Mouse (Mus musculus): ENCODE results near the gene Cyb561d2.

- no peak for TF ChIP-seq RAD21 (IDR thresholded peaks at IDR 0.05; ENCODE audit: low read depth, low read length)
- TF ChIP-seq CTCF (conservative IDR thresholded peaks at IDR 0.05 in 1 of 2, IDR thresholded peaks at IDR 0.05 in 1 of 2; ENCODE audit: low read depth in 2 of 2, low read length in 2 of 2): no peak
- TF ChIP-seq JUND (conservative IDR thresholded peaks at IDR 0.05; ENCODE audit: low read depth, low read length): no peak
- TF ChIP-seq EP300 (IDR thresholded peaks at IDR 0.05; ENCODE audit: low read length): no peak
- TF ChIP-seq ELF1 (IDR thresholded peaks at IDR 0.05; ENCODE audit: low read depth, low read length): no peak
- no peak for TF ChIP-seq NRF1 (IDR thresholded peaks at IDR 0.05; ENCODE audit: low read depth, low read length)
- no peak for TF ChIP-seq ZC3H11A (IDR thresholded peaks at IDR 0.05; ENCODE audit: low read depth, low read length)
- no peak for TF ChIP-seq MEF2A (IDR thresholded peaks at IDR 0.05; ENCODE audit: borderline replicate concordance, low read depth, low read length)
- no peak for TF ChIP-seq USF2 (conservative IDR thresholded peaks at IDR 0.05; ENCODE audit: low read depth, low read length)
- TF ChIP-seq CHD1 (IDR thresholded peaks at IDR 0.05; ENCODE audit: low read depth, low read length): no peak
- no peak for TF ChIP-seq ZNF384 (IDR thresholded peaks at IDR 0.05; ENCODE audit: low read depth, low read length)
- TF ChIP-seq POLR2AphosphoS2 (IDR thresholded peaks at IDR 0.05; ENCODE audit: low read depth, low read length): no peak
These were observed 3.8 kb downstream of the Cyb561d2 start for GRCm38 (mm10) chr9:107538231-107538630.

All from CH12.LX (cell line).